Mouse (Mus musculus) myocyte (in vitro differentiated cells): Measurements from ENCODE around the gene Stra6.

Source experiments
- CEBPB ChIP-seq: IDR thresholded peaks from 2 replicates; pipeline ENCODE4 v1.6.1; 2011; ENCODE audit warnings: mild to moderate bottlenecking, moderate library complexity; ENCODE audit not compliant: poor library complexity, insufficient read depth, severe bottlenecking
- MAX ChIP-seq: IDR thresholded peaks from one replicate; pipeline ENCODE4 v1.6.1; 2011; ENCODE audit warnings: low read depth, mild to moderate bottlenecking, control low read depth
- POLR2A ChIP-seq: IDR thresholded peaks from one replicate; pipeline ENCODE4 v1.6.1; 2011; ENCODE audit warnings: low read depth, mild to moderate bottlenecking, control low read depth, moderate library complexity; ENCODE audit not compliant: insufficient read length
- TCF12 ChIP-seq: IDR thresholded peaks from one replicate; pipeline ENCODE4 v1.6.1; 2011; ENCODE audit warnings: mild to moderate bottlenecking, control low read depth; ENCODE audit not compliant: poor library complexity, insufficient read depth, severe bottlenecking
- USF1 ChIP-seq: IDR thresholded peaks from one replicate; pipeline ENCODE4 v1.6.1; 2011; ENCODE audit warnings: low read depth, mild to moderate bottlenecking, control low read depth, moderate library complexity

DNA sequence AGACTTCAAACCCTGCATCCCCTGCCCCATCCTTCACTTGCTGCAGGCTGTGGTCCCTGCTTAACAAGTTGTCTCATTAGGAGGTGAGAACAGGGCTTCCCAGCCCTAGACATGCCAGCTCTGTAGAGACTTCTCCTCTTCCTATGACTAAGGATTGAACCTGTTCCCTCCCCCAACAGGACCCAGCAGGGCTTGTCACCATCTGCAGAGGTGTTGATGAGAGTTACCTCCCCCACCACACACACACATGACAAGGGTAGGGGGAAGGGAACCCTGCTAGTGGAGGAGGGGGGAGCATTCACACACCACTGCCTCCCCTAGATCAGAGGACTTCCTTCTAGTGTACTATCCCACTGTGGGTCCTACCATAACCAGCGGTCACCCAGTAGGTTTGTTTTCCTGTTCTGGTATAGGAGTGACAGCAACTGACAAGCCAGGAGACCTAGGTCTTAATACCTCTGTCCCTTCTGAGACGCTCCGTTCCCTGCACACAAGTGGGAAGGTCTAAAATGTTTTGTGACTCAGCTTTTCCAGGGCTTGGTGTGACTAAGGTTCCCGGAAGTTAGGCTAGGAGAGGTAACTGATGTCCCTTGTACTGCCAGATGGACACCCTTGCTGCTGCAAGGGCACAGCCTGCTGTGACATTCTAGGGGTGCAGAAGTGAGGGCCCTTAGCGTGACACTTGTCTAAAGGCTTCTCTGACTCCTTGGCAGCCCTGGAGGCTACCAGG, 36.4 kb downstream of the Stra6 start:
- TF ChIP-seq USF1 = no peak
- TF ChIP-seq POLR2A = no peak
- no peak for TF ChIP-seq MAX
- TF ChIP-seq CEBPB = no peak
- TF ChIP-seq TCF12 = no peak
